Mouse (Mus musculus) heart, embryonic 12.5 days (tissue): ENCODE data around the gene Tomm20. TPM values are rescaled to one million over a fixed set of nuclear protein-coding genes. Genes with fewer than 3 reads are reported as not detected.

Experiments
- ATAC-seq: fragments of 200-750 bp; cut with Nextera tagmentation; 2 replicates; pipeline ENCODE4 v1.8.0; 2017; ENCODE audit warnings: moderate TSS enrichment, moderate library complexity; ENCODE audit not compliant: insufficient number of reproducible peaks, low FRiP score
- H3K27ac ChIP-seq: fragments of 300-500 bp; sonication (generic); 2 replicates; pipeline ENCODE4 v1.5.1; 2016; ENCODE audit warnings: mild to moderate bottlenecking, moderate library complexity; ENCODE audit not compliant: poor library complexity, severe bottlenecking
- H3K27me3 ChIP-seq: fragments of 300-500 bp; sonication (generic); replicated peaks from 2 replicates; pipeline ENCODE4 v1.6.1; 2016; ENCODE audit warnings: mild to moderate bottlenecking, moderate library complexity
- H3K36me3 ChIP-seq: fragments of 300-500 bp; sonication (generic); 2 replicates; pipeline ENCODE4 v1.6.1; 2016; ENCODE audit warnings: mild to moderate bottlenecking, moderate library complexity
- H3K4me1 ChIP-seq: fragments of 300-500 bp; sonication (generic); replicated peaks from 2 replicates; pipeline ENCODE4 v1.6.1; 2016; ENCODE audit warnings: mild to moderate bottlenecking
- H3K4me2 ChIP-seq: fragments of 300-500 bp; sonication (generic); 2 replicates; pipeline ENCODE4 v1.6.1; 2016; ENCODE audit warnings: mild to moderate bottlenecking, moderate library complexity
- H3K4me3 ChIP-seq: fragments of 300-500 bp; sonication (generic); 2 replicates; pipeline ENCODE4 v1.5.1; 2016; ENCODE audit warnings: mild to moderate bottlenecking
- H3K9ac ChIP-seq: fragments of 300-500 bp; sonication (generic); 2 replicates; pipeline ENCODE4 v1.6.1; 2016; ENCODE audit warnings: mild to moderate bottlenecking, moderate library complexity
- H3K9me3 ChIP-seq: fragments of 300-500 bp; sonication (generic); replicated peaks from 2 replicates; pipeline ENCODE4 v1.6.1; 2016; ENCODE audit warnings: mild to moderate bottlenecking, moderate library complexity
- WGBS: fragments of 180-500 bp; shearing (Covaris S2); methylation state at CpG from one replicate; pipeline ENCODE4 v1.1.7; 2016; 5-methylcytosine and 5-hydroxymethylcytosine counted together
- polyA plus RNA-seq: library from polyadenylated mRNA; unstranded; fragments of >200 nt; fragmentation: Nextera tagmentation; extraction: Ambion mirVana; gene quantifications from 2 replicates; pipeline ENCODE4 v1.2.1, GENCODE M21; 2016

Tomm20 gene
- polyA plus RNA-seq, 1 experiment from 2014 or later, result 211 TPM

DNA sequence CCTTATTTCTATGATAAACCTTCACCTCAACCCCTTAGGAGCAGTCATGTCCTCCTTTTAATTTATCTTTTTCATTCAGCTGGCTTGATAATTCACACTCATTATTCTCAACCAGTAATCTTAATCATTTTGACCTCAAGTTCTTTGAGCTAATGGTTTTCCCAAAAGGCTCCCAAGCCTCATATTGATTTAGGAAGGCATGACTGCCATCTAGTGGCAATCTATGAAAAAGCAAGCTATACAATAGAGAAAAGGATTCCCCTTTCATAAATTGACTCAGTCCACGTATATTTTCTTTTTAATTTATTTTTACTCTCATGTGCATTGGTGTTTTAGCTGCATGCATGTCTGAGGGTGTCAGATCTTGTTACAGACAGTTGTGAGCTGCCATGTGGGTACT is 30.1 kb upstream of the Tomm20 start:
- no peaks in the 10 kb centered on the region for H3K9me3 ChIP-seq
- no peaks in the 10 kb centered on the region for H3K36me3 ChIP-seq
- no peak for ATAC-seq
- H3K4me2 ChIP-seq, result no peak overlapping the region
- H3K4me3 ChIP-seq, result no peak overlapping the region
- no peaks in the 10 kb centered on the region for H3K4me1 ChIP-seq
- WGBS, result 42% methylated on average over 1 of the region's 1 CpGs
- H3K27ac ChIP-seq, result no peak overlapping the region
- H3K27me3 ChIP-seq, result peaks cover 8% of the 10 kb centered on the region; the same call in 1 of the 2 replicates
- H3K9ac ChIP-seq, result no peak overlapping the region

DNA sequence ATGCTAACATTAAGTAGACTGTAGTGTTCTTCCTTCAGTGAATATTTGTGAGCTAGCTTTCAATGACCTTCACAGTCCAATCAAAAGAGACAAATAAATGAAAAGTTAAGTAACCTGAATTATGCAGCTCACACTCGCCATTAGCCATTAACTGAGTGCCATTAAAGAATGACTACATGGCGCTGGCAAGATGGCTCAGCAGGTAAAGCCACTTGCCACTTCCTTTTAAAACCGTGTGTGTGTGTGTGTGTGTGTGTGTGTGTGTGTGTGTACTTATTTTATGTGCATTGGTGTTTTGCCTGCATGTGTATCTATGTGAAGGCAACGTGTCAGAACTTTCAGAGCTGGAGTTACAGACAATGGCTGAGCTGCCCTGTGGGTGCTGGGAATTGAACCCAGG is 28.9 kb upstream of the Tomm20 start:
- Histone ChIP-seq H3K9ac (no peak overlapping the region), H3K27ac (no peak overlapping the region), H3K4me1 (peaks cover 4% of the 10 kb centered on the region), H3K4me3 (no peak overlapping the region), H3K9me3 (no peaks in the 10 kb centered on the region), H3K27me3 (peaks cover 8% of the 10 kb centered on the region; the same call in 1 of the 2 replicates), H3K4me2 (no peak overlapping the region), H3K36me3 (no peaks in the 10 kb centered on the region)
- WGBS, result 76% methylated on average over 4 of the region's 4 CpGs
- ATAC-seq, result no peak

GRCm38 (mm10) chr8:126973686-126974265 is 28.1 kb upstream of the Tomm20 start:
- H3K27me3 ChIP-seq, result peaks cover 8% of the 10 kb centered on the region; the same call in 1 of the 2 replicates
- peaks cover 5% of the 10 kb centered on the region for H3K36me3 ChIP-seq
- no peak for ATAC-seq
- H3K27ac ChIP-seq, result no peak overlapping the region
- H3K9ac ChIP-seq, result no peak overlapping the region
- no peak overlapping the region for H3K4me3 ChIP-seq
- no peaks in the 10 kb centered on the region for H3K9me3 ChIP-seq
- H3K4me1 ChIP-seq, result peaks cover 4% of the 10 kb centered on the region
- H3K4me2 ChIP-seq, result no peak overlapping the region
- 65% methylated on average over 9 of the region's 9 CpGs for WGBS

DNA sequence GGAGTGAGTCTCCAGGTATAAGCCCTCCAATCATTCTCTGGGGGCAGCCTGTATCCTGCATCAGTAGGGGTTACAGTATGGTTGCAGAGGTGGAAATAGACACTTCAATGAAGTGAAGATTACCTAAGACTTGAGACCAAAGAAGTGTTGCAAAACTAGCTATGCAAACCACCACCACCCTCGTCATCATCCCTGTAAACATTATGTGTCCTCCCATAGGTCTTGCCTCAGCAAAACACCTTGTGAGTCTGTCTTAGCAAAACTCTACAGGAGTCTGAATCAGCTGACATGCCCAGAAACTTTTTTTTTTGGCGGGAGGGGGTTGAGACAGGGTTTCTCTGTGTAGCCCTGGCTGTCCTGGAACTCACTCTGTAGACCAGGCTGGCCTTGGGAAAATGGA is 27.0 kb upstream of the Tomm20 start:
- no peak overlapping the region for H3K9ac ChIP-seq
- no peak for ATAC-seq
- WGBS, result 73% methylated on average over 2 of the region's 2 CpGs

GRCm38 (mm10) chr8:126972102-126972501 is 26.5 kb upstream of the Tomm20 start:
- Histone ChIP-seq H3K4me1 (peaks cover 4% of the 10 kb centered on the region), H3K27me3 (peaks cover 7% of the 10 kb centered on the region; the same call in 1 of the 2 replicates), H3K9me3 (no peaks in the 10 kb centered on the region), H3K4me3 (no peak overlapping the region), H3K4me2 (no peak overlapping the region), H3K36me3 (peaks cover 22% of the 10 kb centered on the region), H3K9ac (no peak overlapping the region), H3K27ac (no peak overlapping the region)
- ATAC-seq, result no peak
- 81% methylated on average over 2 of the region's 2 CpGs for WGBS

More for the DNA sequence above, 27.0 kb upstream of the Tomm20 start:
- Histone ChIP-seq H3K4me3 (no peak overlapping the region), H3K36me3 (peaks cover 16% of the 10 kb centered on the region), H3K27me3 (peaks cover 8% of the 10 kb centered on the region; the same call in 1 of the 2 replicates), H3K27ac (no peak overlapping the region), H3K4me2 (no peak overlapping the region), H3K9me3 (no peaks in the 10 kb centered on the region), H3K4me1 (peaks cover 4% of the 10 kb centered on the region)

- Histone ChIP-seq H3K4me2 (peak overlapping the region; percentile 89), H3K4me1 (peaks cover 4% of the 10 kb centered on the region), H3K4me3 (peak overlapping the region; percentile 97), H3K9ac (peak overlapping the region; percentile 77), H3K27ac (peak overlapping the region; percentile 64), H3K9me3 (no peaks in the 10 kb centered on the region), H3K27me3 (peaks cover under 1% of the 10 kb centered on the region; the same call in 1 of the 2 replicates), H3K36me3 (peaks cover 25% of the 10 kb centered on the region)
- WGBS, result 12% methylated on average over 13 of the region's 13 CpGs
- ATAC-seq, result peak; percentile 37; the same call in 1 of the 2 replicates
Measured at GRCm38 (mm10) chr8:126971314-126971664, 25.6 kb upstream of the Tomm20 start.

DNA sequence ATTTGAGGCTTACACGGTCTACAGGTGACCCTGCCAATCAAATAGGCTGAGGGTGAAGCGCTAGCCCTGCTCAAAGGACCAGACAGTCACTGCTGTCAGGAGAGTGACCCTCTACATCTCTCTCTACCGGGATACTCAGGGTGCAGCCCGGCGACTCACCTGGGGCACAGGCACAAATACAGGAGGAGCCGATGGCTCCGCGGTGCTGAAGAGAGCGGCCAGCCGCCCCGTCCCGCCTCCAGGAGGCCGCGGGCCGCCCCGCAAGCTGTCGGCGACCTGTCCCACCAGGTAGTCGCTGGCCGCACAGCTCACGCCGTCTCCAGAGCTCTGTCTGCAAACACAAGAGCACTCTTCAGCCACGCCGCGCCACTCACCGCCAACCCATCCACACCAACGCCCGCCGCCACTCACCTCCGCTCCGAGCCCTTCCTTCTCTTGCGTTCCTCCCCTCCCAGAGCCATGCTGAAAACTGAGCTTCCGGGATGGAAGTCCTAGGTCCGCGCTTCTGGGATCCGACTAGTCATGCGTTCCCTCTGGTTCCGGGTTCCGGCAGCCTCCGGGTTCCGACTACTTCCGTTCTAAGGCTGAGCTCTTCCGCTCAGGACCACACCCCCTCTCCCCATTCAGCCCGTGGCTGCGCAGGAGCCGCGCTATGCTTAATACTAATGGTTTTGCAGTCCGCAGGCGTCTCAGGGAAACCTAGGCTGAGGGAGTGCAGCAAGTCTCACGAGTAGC is 25.1 kb upstream of the Tomm20 start, which contains the start of gene Rbm34:
TSS of gene Rbm34 (minus strand) at position 493 of the 735 bp plus-strand sequence.
- peak within 1 kb of the TSS; percentile 91 for H3K9ac ChIP-seq
- peaks cover 27% of the 10 kb centered on the region for H3K36me3 ChIP-seq
- H3K4me2 ChIP-seq, result peak within 1 kb of the TSS; percentile 89
- no peaks in the 10 kb centered on the region for H3K27me3 ChIP-seq
- H3K4me1 ChIP-seq, result peaks cover 4% of the 10 kb centered on the region
- WGBS, result under 1% methylated on average over 50 of the region's 50 CpGs
- no peaks in the 10 kb centered on the region for H3K9me3 ChIP-seq
- H3K27ac ChIP-seq, result peak within 1 kb of the TSS; percentile 64
- peak; percentile 96 for ATAC-seq
- H3K4me3 ChIP-seq, result peak within 1 kb of the TSS; percentile 97

DNA sequence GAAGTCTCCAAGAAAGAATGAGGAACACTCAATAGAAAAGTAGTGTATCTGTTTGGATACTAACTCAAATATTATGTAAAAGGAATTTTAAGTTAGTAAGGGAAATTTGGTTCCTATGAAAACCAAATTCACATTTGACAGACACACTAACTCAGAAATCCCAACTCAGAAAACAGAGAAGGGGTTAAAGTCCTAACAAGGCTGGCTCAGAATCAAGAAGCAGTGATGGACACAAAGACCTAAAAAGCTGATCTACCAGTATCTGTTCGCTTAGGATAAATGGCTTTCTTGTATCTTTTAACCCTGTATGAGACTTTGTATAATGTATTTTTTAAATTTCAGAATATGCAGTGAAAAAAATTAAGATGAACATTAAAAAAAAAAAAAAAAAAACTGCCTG is 23.9 kb upstream of the Tomm20 start:
- no peak for ATAC-seq
- no peaks in the 10 kb centered on the region for H3K27me3 ChIP-seq
- no peaks in the 10 kb centered on the region for H3K9me3 ChIP-seq
- peaks cover 38% of the 10 kb centered on the region for H3K36me3 ChIP-seq
- 90% methylated on average over 1 of the region's 1 CpGs for WGBS
- no peak overlapping the region for H3K4me2 ChIP-seq
- no peak overlapping the region for H3K9ac ChIP-seq
- H3K4me1 ChIP-seq, result peaks cover 4% of the 10 kb centered on the region
- H3K27ac ChIP-seq, result no peak overlapping the region
- H3K4me3 ChIP-seq, result no peak overlapping the region

DNA sequence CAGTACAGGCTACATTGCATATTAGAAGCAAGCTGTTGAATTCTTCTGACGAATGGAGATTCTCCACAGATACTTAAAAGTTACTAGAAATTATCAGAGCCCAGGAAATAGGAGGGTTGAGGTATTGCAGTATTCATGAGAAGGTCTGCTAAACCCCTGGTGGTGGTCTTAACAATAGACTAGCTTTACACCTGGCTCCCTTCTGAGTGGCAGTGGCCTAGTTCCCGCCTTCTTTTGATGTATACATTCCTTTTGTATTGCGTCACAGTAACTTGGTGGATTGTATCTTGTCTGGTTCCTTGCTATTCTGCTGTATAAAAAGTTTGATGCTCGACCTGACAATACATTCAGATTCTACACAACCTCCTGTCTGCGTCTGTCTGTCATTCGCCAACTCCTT is 22.5 kb upstream of the Tomm20 start:
- Histone ChIP-seq H3K27ac (no peak overlapping the region), H3K9ac (no peak overlapping the region), H3K4me2 (no peak overlapping the region), H3K4me1 (peaks cover 4% of the 10 kb centered on the region), H3K4me3 (no peak overlapping the region), H3K27me3 (no peaks in the 10 kb centered on the region), H3K9me3 (no peaks in the 10 kb centered on the region), H3K36me3 (peaks cover 43% of the 10 kb centered on the region)
- 92% methylated on average over 6 of the region's 6 CpGs for WGBS
- no peak for ATAC-seq

DNA sequence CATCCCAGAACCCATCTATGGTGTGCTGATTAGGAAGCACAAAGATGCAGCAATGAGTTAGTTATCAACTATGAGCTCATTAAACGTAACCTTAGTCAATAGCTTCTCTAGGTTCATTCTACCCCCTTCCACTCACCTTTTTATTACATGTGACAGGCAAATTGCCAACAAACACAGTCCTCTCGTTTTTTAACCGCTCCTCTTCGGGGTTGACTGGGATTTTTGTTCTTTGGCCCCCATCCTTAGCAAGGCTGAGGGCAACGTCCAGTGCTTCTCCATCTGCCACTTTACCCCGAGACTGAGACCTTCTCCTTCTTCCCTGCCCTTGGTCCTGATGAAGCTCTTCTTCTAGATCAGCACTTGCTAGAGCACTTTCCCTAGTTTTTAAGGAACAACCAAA is 19.6 kb upstream of the Tomm20 start:
- Histone ChIP-seq H3K4me1 (peaks cover 3% of the 10 kb centered on the region), H3K36me3 (peaks cover 67% of the 10 kb centered on the region), H3K4me3 (no peak overlapping the region)

GRCm38 (mm10) chr8:126962871-126963270 is 17.2 kb upstream of the Tomm20 start:
- no peak for ATAC-seq
- WGBS, result 89% methylated on average over 1 of the region's 1 CpGs
- Histone ChIP-seq H3K4me3 (no peak overlapping the region), H3K27ac (no peak overlapping the region), H3K4me2 (no peak overlapping the region), H3K4me1 (no peaks in the 10 kb centered on the region), H3K27me3 (no peaks in the 10 kb centered on the region), H3K9ac (no peak overlapping the region), H3K36me3 (peaks cover 69% of the 10 kb centered on the region), H3K9me3 (no peaks in the 10 kb centered on the region)

More for the DNA sequence above, 19.6 kb upstream of the Tomm20 start:
- H3K27ac ChIP-seq, result no peak overlapping the region
- no peaks in the 10 kb centered on the region for H3K27me3 ChIP-seq
- no peaks in the 10 kb centered on the region for H3K9me3 ChIP-seq
- H3K9ac ChIP-seq, result no peak overlapping the region
- WGBS, result 88% methylated on average over 6 of the region's 6 CpGs
- ATAC-seq, result no peak
- H3K4me2 ChIP-seq, result no peak overlapping the region
